Mouse (Mus musculus) lung, adult 2 months (tissue): Measurements from ENCODE around the gene Olfr1426.

Experiments
- CTCF ChIP-seq: fragments of 200-500 bp; IDR thresholded peaks from 2 replicates; pipeline ENCODE4 v1.5.1; 2011; ENCODE audit warnings: mild to moderate bottlenecking, low read length, control low read depth; ENCODE audit not compliant: insufficient read depth
- POLR2A ChIP-seq: fragments of 200-500 bp; IDR thresholded peaks from 2 replicates; pipeline ENCODE4 v1.6.1; 2011; ENCODE audit warnings: low read depth, mild to moderate bottlenecking, control low read depth, low read length, borderline replicate concordance; ENCODE audit errors: extremely low read depth

DNA sequence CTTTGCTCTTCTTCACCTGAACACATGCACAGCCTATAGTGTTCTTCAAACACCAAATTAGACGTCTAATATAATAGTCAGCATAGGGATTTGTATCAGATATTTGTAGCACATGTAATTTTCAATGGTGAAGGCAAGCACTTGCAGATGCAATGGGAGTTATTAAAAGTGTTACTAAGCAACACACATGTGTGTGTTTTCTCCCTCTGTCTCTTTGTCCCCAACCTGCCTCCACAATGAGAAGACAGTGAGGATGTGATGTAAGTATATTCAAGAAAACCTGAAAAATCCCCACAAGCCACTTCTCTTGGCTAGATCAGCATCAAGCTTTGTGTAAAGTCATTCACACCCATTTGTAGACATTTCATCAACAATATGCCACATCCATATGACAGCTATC, 24.0 kb upstream of the Olfr1426 start, which contains the start of gene Olfr1428:
- TF ChIP-seq CTCF, result no peak
- no peak for TF ChIP-seq POLR2A
